Mouse (Mus musculus): ENCODE measurements around the gene Adcy9. TPM values are rescaled to one million over a fixed set of nuclear protein-coding genes. Genes with fewer than 3 reads are reported as not detected.

Gene Adcy9
- 1.3 and 1.5 TPM in 2 replicates for polyA plus RNA-seq (2015; fragmentation: Nextera tagmentation; extraction: Ambion mirVana)

DNA sequence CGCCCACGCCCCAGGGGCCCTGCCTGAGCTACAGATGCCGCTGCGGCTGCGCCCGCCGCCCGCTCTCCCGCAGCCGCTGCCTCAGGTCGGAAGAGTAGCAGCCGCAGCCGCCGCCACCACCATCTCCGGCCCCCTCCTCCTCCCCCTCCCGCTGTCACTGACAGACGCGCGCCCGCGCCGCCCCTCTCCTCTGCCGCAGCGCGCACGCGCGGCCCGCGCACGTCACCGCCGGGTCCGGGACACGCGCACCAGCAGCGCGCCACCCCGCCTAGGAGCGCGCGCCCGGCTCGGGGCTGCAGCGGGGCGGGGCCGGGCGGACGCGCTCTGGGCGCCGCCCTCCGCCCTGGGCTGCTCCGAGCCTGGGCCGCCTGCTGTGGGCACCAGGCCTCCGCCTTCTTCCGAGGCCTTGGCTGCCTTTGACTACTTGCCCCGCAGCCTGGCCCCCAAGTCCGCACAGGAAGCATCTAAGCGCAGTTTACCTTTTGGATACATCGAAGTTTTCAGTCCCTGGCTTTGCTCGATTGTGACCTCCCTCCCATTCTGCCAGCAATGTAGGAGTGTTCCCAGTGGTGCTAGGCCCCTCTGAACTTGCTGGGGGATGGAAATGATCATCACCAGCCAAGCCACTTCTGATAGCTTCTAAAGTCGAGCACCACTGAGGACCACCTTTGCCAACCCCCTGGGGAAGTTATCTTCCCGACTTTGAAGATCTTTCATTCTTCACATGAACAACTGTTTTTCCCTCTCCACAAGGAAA lies at the start of gene Adcy9:
TSS of gene Adcy9 (minus strand) at position 201 of the 757 bp plus-strand sequence.
- under 1% methylated on average over 50 of the region's 64 CpGs for WGBS
- Histone ChIP-seq H3K4me2 (replicated peaks) (peak within 1 kb of the TSS; percentile 97), H3K36me3 (no peaks in the 10 kb centered on the region), H3K4me1 (peaks cover 41% of the 10 kb centered on the region), H3K4me3 (peak within 1 kb of the TSS; percentile 77), H3K9me3 (no peaks in the 10 kb centered on the region), H3K27ac (peak within 1 kb of the TSS; percentile 55; the same call in 1 of the 2 replicates), H3K9ac (peak within 1 kb of the TSS; percentile 79), H3K27me3 (peaks cover 25% of the 10 kb centered on the region)
- peak; percentile 91 for ATAC-seq (ENCODE audit: low FRiP score, low read depth)

DNA sequence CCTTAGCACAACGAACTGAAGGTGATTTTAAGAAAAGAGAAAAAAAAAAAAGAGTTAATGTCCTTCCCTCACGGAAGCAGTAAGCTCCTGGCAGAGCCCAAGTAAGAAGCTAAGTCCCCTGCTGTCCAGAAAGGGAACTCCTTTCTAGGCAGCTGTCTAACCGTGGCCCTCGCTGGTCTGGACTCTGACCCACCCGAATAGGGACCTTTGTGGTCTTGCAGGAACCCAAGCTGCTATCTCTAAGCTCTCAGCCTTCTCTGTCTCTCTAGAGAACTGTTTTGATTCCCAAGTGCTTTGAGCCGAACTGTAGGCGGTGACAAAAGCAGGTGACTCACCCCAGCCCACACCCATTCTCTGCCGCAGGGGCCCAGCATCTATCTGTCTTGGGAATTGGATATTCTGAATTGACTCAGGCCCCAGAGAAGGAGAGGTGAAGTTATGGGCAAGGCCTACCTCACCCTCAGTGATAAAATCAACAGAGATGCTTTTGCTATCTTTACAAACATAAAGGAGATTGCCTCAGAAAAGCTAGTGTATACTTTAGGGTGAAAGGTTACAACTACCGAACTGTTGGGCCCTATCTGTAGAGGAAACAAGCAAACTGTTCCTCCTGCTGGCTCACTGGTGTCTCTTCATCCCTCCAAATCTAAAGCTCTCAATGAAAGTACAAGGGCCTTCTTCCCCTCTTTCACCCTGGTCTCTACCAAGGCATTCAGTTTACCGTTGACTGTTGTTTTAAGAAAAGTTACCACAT lies 49.5 kb upstream of the Adcy9 start:
- ATAC-seq (ENCODE audit: low FRiP score, low read depth): no peak

DNA sequence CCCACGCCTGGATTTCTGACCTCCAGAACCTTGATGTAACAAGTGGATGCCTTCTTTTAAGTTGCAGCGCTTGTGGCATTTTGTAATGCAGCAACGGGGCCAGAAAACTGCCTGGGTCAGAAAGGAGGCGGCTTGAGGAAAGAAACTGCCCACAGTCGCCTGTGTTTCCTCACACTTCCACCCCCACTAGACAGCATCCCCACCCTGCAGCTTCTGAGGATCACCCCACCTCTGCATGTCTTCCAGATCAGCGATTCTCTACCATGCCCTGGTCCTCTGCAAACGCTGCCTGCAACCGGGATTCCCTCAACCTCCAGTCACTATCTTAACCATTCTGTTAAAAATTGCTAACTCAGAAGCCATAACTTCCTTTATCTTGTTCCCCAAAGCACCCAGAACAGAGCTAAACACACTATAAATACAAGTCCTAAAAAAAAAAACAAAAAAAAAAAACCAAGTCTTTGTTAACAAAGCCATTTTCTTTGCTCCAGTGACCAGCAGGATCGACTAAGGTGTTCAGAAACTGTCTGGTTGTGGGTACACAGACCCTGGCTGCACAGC lies 44.3 kb upstream of the Adcy9 start:
- 72% methylated on average over 9 of the region's 9 CpGs for WGBS
- Histone ChIP-seq H3K9me3 (no peaks in the 10 kb centered on the region), H3K36me3 (no peaks in the 10 kb centered on the region), H3K9ac (no peak overlapping the region), H3K4me3 (no peak overlapping the region), H3K4me2 (replicated peaks) (no peak overlapping the region), H3K27me3 (no peaks in the 10 kb centered on the region), H3K27ac (no peak overlapping the region), H3K4me1 (no peaks in the 10 kb centered on the region)
- no peak for ATAC-seq (ENCODE audit: low FRiP score, low read depth)

More for the DNA sequence above, 49.5 kb upstream of the Adcy9 start:
- H3K4me1 ChIP-seq: peaks cover 6% of the 10 kb centered on the region
- no peaks in the 10 kb centered on the region for H3K36me3 ChIP-seq
- H3K4me2 ChIP-seq (replicated peaks): no peak overlapping the region
- WGBS: 66% methylated on average over 10 of the region's 10 CpGs
- H3K9me3 ChIP-seq: no peaks in the 10 kb centered on the region
- H3K27ac ChIP-seq: no peak overlapping the region
- H3K4me3 ChIP-seq: no peak overlapping the region
- H3K9ac ChIP-seq: no peak overlapping the region
- H3K27me3 ChIP-seq: no peaks in the 10 kb centered on the region

DNA sequence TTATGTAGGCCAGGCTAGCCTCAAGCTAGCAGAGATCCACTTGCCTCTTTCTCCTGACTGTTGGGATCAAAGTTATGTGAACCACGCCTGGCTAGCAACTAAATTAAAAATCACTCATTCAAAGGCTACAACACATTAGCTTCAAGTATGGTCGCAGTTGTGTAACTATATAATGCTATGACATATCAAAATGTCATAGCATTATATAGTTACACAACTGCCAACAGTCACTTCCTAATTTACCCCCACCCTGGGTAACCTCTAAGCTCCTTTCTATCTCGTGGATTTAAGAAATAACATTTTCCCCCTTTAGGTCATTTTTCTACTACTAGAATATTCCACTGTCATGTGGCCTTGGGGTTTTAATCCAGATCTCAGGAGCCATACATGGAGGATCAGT lies 37.6 kb upstream of the Adcy9 start:
- Histone ChIP-seq H3K9ac (no peak overlapping the region), H3K27ac (no peak overlapping the region), H3K36me3 (no peaks in the 10 kb centered on the region), H3K4me3 (no peak overlapping the region), H3K9me3 (no peaks in the 10 kb centered on the region), H3K27me3 (no peaks in the 10 kb centered on the region), H3K4me2 (replicated peaks) (no peak overlapping the region), H3K4me1 (peaks cover 3% of the 10 kb centered on the region; the same call in 1 of the 2 replicates)
- ATAC-seq (ENCODE audit: low FRiP score, low read depth): no peak
- 84% methylated on average over 3 of the region's 3 CpGs for WGBS

DNA sequence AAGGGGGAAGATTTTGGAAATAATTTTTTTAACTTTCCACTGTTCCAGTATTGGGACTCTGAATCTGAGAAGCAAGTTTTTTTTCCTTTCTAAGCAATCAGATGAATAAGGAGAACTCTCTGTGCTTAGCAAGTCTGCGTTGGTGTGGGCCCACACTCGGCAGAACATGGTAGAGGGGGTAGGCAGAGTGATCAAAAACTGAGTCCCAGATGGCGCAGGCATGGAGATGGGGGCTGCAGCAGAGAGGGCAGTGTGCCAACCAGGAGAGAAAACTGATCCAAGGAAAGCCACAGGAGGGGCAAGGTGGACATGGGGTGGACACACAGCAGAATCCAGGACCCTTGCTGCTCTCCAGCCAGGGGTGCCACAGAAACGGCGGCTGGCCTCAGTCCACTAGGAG lies 36.1 kb upstream of the Adcy9 start:
- Histone ChIP-seq H3K27ac (no peak overlapping the region), H3K4me3 (no peak overlapping the region), H3K36me3 (no peaks in the 10 kb centered on the region), H3K4me2 (replicated peaks) (no peak overlapping the region), H3K4me1 (peaks cover 3% of the 10 kb centered on the region; the same call in 1 of the 2 replicates), H3K9ac (no peak overlapping the region), H3K9me3 (no peaks in the 10 kb centered on the region), H3K27me3 (no peaks in the 10 kb centered on the region)
- ATAC-seq (ENCODE audit: low FRiP score, low read depth): no peak
- WGBS: 83% methylated on average over 5 of the region's 5 CpGs

DNA sequence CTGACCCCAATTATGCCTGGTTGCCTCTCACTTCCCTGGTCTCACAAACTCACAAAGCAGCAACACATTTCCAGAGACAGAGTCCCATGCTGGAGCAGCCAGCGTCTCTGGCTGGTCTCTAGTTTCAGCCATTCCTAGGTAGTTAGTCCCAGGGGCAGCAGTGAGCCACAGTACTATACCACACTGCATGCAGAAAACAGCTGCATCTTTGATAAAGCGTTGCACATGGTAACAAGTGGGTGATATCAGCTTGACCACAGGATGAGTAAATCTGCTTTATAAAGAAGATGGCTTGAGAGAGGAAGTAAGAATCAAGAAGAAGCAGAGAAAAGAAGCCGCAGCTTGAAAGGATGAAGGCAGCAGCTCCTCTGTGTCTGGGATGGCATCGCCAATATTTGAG lies 35.4 kb upstream of the Adcy9 start:
- ATAC-seq (ENCODE audit: low FRiP score, low read depth): no peak
- H3K9ac ChIP-seq: no peak overlapping the region
- no peak overlapping the region for H3K27ac ChIP-seq
- no peaks in the 10 kb centered on the region for H3K36me3 ChIP-seq
- no peaks in the 10 kb centered on the region for H3K9me3 ChIP-seq
- H3K4me3 ChIP-seq: no peak overlapping the region
- peaks cover 3% of the 10 kb centered on the region; the same call in 1 of the 2 replicates for H3K4me1 ChIP-seq
- H3K4me2 ChIP-seq (replicated peaks): no peak overlapping the region
- 72% methylated on average over 4 of the region's 4 CpGs for WGBS
- H3K27me3 ChIP-seq: no peaks in the 10 kb centered on the region

DNA sequence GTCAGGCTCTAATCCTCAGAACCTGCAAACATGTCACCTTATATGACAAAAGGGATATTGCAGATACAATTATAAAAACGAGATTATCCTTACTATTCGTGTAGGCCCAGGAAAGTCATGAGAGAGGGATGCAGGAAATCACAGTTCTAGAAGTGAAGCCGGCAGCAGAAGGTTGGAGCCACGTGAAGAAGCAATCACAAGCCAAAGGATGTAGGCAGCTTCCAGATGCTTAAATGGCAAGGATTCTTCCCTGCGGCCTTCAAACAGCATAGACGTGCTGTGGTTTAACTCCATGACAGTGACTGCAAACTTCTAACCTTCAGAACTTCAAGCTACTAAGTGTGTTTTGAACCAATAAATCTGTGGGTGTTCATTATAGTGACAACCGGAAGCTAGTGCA lies 34.3 kb upstream of the Adcy9 start:
- H3K9me3 ChIP-seq: no peaks in the 10 kb centered on the region
- no peak overlapping the region for H3K4me2 ChIP-seq (replicated peaks)
- ATAC-seq (ENCODE audit: low FRiP score, low read depth): no peak
- no peak overlapping the region for H3K4me3 ChIP-seq
- H3K36me3 ChIP-seq: no peaks in the 10 kb centered on the region
- no peak overlapping the region for H3K9ac ChIP-seq
- WGBS: 85% methylated on average over 7 of the region's 7 CpGs
- H3K27ac ChIP-seq: no peak overlapping the region
- no peaks in the 10 kb centered on the region for H3K27me3 ChIP-seq
- H3K4me1 ChIP-seq: peaks cover 3% of the 10 kb centered on the region; the same call in 1 of the 2 replicates

DNA sequence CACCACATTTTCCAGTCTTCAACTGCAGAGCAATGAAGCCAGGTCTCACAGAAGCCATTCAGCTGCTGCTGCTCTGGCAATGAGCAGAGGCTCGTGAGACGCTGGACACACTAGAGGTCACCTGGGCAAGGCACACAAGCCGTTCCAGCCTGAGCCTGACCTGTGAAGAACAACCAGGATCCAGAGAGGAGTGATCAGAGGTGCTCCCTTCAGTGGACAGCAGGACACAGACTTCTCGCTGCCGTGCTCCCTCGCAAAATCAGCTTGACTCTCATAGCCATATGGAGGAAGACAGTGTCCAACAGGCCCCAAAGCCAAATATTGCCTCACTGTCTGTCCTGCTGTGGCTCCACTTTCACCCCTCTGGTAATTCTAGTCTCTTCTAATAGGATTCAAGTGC lies 29.1 kb upstream of the Adcy9 start:
- H3K9ac ChIP-seq: no peak overlapping the region
- 77% methylated on average over 6 of the region's 6 CpGs for WGBS

DNA sequence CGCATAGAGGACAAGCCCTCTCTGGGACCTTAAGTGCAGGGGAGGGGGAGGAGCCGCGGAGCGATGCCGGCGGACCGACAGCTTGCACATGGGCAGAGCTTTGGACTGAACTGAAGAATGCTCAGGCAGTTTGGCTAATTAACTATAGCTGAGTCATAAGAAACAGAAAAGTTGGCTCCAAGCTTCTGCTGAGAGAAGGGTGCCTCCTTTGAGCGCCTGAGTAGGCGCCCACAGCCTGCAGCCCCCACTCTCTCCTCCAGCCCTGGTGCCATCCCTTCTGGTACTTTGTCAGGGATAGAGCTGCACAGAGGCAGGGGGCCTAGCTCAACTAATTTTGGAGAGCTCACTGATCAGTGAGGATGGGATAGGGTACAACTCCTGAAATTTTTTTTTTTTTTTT lies 27.9 kb upstream of the Adcy9 start:
- Histone ChIP-seq H3K36me3 (no peaks in the 10 kb centered on the region), H3K9me3 (no peaks in the 10 kb centered on the region), H3K27me3 (no peaks in the 10 kb centered on the region), H3K9ac (no peak overlapping the region), H3K27ac (no peak overlapping the region), H3K4me2 (replicated peaks) (no peak overlapping the region), H3K4me1 (no peaks in the 10 kb centered on the region), H3K4me3 (no peak overlapping the region)
- WGBS: 49% methylated on average over 9 of the region's 9 CpGs
- ATAC-seq (ENCODE audit: low FRiP score, low read depth): no peak

More for the DNA sequence above, 29.1 kb upstream of the Adcy9 start:
- Histone ChIP-seq H3K4me1 (no peaks in the 10 kb centered on the region), H3K4me3 (no peak overlapping the region), H3K27me3 (no peaks in the 10 kb centered on the region), H3K4me2 (replicated peaks) (no peak overlapping the region), H3K36me3 (no peaks in the 10 kb centered on the region), H3K9me3 (no peaks in the 10 kb centered on the region), H3K27ac (no peak overlapping the region)
- no peak for ATAC-seq (ENCODE audit: low FRiP score, low read depth)

DNA sequence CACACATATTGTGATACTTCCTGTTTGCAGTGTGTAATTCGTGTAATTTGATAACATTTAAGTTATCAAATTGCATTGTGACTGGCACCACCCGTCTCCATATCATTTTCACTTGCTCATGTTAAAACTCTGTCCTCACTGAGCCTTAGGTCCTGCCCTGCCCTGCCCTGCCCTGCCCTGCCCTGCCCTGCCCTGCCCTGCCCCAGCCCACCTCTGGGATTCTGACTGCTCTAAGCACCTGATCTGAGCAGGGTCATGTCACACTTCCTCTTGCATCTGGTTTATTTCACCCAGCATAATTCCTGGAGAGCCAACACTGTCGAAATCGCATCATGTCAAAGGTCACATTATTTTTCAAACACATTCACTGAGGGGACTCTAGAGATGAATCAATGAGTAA lies 26.1 kb upstream of the Adcy9 start:
- no peaks in the 10 kb centered on the region for H3K4me1 ChIP-seq
- no peaks in the 10 kb centered on the region for H3K27me3 ChIP-seq
- H3K9me3 ChIP-seq: no peaks in the 10 kb centered on the region
- no peak overlapping the region for H3K27ac ChIP-seq
- no peak overlapping the region for H3K4me3 ChIP-seq
- no peaks in the 10 kb centered on the region for H3K36me3 ChIP-seq
- H3K4me2 ChIP-seq (replicated peaks): no peak overlapping the region
- no peak overlapping the region for H3K9ac ChIP-seq
- WGBS: 57% methylated on average over 4 of the region's 4 CpGs
- ATAC-seq (ENCODE audit: low FRiP score, low read depth): no peak

DNA sequence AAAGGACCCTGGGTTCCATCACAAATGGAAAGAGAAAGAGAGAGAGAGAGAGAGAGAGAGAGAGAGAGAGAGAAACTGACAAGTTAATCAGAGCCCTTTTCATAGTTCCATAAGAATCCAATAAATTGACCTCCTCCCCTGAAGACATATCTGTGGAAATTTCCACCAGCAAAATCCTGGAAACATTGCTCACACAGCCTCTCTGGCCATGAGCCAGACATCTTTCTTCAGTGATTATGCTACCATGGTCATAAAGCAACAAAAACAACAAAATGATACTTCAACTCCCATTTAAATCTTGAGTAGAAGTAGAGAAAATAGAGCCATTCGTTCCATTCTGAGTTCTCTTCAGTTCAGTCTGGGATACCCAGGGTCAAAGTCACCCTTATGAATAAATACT lies 24.1 kb upstream of the Adcy9 start:
- WGBS: 73% methylated on average over 1 of the region's 1 CpGs
- Histone ChIP-seq H3K4me3 (no peak overlapping the region), H3K9me3 (no peaks in the 10 kb centered on the region), H3K9ac (no peak overlapping the region), H3K4me2 (replicated peaks) (no peak overlapping the region), H3K27me3 (no peaks in the 10 kb centered on the region), H3K36me3 (no peaks in the 10 kb centered on the region), H3K4me1 (no peaks in the 10 kb centered on the region), H3K27ac (no peak overlapping the region)
- ATAC-seq (ENCODE audit: low FRiP score, low read depth): no peak

DNA sequence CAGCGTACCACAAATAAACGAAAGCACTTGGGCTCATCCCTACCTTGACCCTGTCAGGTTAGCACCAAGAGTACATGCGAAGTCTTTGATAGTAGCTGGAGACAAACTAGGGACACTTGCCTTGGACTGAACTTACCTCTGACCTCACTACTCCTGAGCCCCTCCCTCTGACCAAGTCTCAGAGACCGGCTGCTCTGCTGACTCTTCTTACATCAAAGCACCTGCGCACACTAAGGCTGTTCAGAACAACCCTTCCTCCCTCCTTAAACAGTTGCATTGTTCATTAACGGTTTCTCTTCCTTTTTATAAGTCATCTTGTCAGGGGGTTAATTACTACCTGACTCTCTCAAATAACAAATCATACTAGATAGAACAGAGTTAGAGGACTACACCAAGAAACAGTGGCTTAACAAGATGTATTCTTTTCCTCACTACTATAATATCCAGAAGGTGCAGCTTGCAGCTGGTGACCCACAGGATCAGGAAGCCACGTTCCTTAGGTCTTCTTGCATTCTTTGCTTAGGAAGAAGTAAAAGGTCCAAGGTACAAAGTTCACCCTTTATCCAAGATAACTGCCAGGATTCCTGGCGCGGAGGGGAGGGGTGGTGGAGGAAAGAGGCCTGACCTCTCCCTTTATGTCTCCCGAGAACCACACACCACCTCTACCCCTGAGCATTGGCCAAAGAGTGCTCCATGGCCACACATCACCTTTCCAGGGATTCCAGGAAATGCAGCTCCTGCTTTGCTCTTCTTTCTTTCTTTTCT lies 19.2 kb upstream of the Adcy9 start:
- Histone ChIP-seq H3K27ac (no peak overlapping the region), H3K4me3 (no peak overlapping the region), H3K27me3 (no peaks in the 10 kb centered on the region), H3K4me2 (replicated peaks) (no peak overlapping the region), H3K4me1 (no peaks in the 10 kb centered on the region), H3K9ac (no peak overlapping the region), H3K36me3 (no peaks in the 10 kb centered on the region), H3K9me3 (no peaks in the 10 kb centered on the region)
- no peak for ATAC-seq (ENCODE audit: low FRiP score, low read depth)
- WGBS: 70% methylated on average over 10 of the region's 10 CpGs

Measured in limb, embryonic 13.5 days (tissue).